Mouse (Mus musculus) embryo, embryonic 10 days (tissue): ENCODE results near the gene Ccdc60.
"Not testable (repeated sequence)": the region's sequence is repeated elsewhere in the genome, so short reads cannot be mapped to it uniquely, and the experiment has no call there.

ENCODE experiments used
- DNase-seq: peaks from one replicate; pipeline ENCODE4 v3.0.0-alpha.2; 2015; ENCODE audit warnings: low spot score

Ccdc60 gene

GRCm38 (mm10) chr5:116192693-116193092 lies 96.1 kb downstream of the Ccdc60 start:
- no peak for DNase-seq

DNA sequence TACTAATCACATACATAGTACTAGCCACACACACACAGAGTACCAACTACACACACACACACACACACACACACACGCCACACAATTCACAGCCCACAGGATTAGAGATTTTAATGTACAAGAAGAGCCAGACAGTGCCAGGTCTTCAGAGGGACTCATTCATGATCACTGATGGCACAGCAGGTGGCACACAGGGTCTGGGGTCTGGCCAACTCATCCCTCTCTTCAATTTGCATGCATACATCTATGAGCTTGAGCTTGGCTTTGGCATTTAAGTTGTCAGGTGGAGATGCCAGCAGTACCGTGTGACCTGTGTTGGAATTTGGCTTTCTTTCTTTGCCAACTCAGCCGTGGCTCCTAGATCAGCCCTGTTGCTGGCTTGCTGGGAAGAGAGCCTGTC lies 97.2 kb downstream of the Ccdc60 start:
- DNase-seq = no peak

DNA sequence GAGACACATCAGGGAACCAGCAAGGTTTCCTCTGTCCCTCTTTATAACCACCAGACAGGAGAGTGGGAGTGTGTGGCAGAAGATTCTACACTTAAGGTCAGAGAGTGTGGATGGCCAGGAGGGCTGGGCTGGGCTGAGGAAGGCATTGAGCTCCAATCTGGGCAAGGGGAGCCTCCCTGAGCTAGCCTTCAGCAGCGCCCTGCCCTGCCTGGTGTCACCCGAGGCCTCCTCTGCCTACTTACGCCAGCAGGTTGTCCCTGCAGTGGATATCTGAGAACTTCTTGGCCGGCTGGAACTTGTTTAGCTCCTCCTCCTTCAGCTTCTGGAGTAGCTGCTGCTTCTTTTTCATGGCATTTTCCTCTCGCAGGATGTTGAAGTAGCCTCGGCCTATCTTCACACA lies 99.0 kb downstream of the Ccdc60 start:
- DNase-seq = peak; percentile 21

DNA sequence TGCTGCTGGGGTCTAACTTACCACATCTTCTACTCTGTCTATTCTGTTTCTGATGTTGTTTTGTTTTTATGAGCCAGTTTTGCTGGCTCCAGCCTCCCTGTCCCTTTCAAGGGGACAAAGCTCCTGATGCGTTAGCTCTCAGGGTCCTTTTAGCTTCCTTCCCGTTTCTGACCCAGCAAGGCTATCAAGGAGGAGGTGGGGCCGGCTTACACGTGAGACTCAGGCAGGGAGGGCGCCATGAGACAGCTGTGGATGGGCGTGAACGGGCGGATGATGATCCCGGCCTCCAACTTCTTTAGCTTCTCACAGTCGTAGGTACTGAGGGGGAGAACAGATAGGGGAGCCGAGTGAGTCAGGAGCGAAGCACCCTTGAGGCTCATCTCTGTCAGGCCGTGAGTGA lies 108.2 kb downstream of the Ccdc60 start:
- peak; percentile 37 for DNase-seq

GRCm38 (mm10) chr5:116171721-116172120 lies 117.1 kb downstream of the Ccdc60 start:
- no peak for DNase-seq

- DNase-seq = no peak
Measured at GRCm38 (mm10) chr5:116166965-116167364, 121.8 kb downstream of the Ccdc60 start.

DNA sequence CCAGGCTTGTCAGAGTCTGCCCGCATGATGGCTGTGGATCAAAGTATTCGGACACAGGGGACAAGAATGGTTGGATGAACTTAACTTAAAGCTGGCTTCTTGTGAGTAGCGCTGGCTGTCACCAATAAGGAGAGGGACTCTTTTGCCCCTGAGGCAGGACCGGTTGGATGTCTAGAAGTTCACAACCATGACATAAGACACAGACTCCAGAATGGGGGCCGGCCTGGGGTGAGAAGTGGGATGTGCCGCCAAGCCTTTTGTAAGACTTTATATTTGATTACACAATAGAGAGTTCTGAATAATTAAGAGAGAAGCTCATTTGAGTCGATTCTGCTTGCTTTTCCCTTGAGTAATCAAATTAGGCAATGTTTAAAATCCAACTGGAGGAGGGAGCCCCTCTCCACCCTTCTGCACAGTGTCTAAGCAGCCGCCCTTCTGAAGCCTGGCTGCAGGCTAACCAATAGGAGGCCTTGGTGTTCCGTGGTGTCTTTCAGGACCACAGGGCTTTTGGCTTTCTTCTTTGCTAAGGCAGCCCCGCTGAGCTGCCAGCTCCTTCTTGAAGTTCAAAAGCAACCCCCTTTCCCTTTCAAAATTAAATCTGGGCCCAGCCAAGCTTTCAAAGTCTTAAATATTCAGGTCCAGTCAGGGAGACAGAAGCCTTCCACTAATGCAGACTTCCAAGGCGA lies 123.4 kb downstream of the Ccdc60 start:
- no peak for DNase-seq

DNA sequence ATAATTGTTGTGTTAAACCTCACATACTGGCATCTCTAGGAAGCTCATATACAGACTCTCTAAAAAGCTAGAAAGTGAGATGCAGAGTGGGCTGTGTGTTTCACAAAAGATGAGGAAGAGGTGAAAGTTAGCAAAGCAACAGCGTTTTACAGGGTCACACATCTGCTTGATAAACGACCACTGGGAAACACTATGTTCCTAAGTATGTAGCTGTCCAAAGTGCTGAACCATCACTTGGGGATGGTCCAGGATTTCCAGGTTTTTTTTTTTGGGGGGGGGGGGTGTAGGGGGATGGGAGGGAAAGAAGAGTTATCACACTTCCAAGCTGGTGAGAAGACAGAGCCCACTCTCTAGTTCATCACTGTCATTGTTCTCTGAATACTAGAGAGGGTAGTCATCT lies 134.0 kb downstream of the Ccdc60 start:
- peak; percentile 54 for DNase-seq

DNA sequence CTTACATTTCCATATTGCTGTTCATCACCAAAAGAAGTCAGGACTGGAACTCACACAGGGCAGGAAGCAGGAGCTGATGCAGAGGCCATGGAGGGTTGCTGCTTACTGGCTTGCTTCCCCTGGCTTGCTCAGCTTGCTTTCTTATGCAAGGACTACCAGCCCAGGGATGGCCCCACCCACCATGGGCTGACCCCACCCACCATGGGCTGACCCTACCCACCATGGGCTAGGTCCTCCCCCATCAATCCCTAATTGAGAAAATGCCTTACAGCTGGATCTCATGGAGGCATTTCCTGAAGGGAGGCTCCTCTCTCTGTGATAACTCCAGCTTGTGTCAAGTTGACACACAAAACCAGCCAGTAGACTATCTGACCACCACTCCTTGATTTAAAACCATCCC lies 142.3 kb downstream of the Ccdc60 start:
- DNase-seq = not testable (repeated sequence)

DNA sequence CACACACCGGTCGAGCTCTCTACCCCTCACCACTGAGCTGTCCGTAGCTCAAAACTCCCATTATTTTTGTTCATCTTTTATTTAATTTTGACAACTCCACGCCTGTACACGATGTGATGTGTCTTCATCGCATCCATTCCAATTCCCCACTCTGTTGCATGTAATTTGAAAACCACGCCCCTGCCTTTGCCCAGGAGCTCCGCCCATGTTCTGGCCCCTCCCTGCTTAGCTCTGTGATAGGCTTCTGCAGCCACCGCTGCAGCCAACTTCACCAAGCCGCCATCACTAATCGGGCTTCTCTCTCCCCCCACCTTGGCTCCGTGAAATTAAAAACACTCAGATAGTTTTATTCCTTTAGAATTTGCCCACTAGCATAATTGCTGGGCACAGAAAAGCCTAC lies 144.1 kb downstream of the Ccdc60 start:
- no peak for DNase-seq

GRCm38 (mm10) chr5:116140682-116141081 lies 148.1 kb downstream of the Ccdc60 start:
- DNase-seq = no peak

- DNase-seq = peak; percentile 95
Measured at GRCm38 (mm10) chr5:116123344-116123743, 165.4 kb downstream of the Ccdc60 start.

DNA sequence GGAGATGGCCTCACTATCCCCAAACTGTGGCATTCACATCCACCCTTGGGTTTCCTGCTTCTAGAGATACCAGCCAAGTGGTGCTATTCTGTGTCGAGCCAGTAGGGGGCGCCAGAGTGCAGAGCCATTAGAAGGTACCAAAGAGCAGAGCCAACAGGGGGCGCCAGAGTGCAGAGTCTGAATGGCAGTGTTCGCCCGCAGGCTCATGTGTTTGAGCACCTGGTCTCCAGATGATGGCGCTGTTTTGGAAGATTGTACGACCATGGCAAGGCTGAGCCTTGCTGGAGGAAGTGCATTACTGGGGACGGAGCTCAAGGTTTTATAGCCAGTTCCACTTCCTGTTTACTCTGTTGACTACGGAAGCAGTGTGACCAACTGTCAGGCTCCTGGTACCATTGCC lies 172.2 kb downstream of the Ccdc60 start:
- DNase-seq = peak; percentile 54

DNA sequence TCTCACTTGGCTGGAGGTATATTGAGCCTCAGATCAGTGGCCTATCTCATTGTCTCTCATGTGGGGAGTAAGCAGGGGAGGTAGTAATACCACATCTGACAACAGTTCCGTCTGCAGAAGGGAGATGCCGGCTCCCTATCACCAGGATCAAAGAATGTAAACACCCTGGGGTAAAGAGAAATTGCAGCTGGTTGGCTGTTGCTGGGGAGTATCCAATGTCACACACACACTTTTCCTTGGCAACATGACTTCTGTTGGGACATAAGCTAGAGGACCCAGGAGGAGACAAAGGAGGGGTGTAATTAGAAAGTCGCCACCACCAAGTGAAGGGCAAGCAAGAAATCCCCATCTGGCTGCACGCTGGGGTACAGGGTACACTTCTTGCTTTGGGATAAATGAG lies 172.7 kb downstream of the Ccdc60 start:
- DNase-seq = no peak

DNA sequence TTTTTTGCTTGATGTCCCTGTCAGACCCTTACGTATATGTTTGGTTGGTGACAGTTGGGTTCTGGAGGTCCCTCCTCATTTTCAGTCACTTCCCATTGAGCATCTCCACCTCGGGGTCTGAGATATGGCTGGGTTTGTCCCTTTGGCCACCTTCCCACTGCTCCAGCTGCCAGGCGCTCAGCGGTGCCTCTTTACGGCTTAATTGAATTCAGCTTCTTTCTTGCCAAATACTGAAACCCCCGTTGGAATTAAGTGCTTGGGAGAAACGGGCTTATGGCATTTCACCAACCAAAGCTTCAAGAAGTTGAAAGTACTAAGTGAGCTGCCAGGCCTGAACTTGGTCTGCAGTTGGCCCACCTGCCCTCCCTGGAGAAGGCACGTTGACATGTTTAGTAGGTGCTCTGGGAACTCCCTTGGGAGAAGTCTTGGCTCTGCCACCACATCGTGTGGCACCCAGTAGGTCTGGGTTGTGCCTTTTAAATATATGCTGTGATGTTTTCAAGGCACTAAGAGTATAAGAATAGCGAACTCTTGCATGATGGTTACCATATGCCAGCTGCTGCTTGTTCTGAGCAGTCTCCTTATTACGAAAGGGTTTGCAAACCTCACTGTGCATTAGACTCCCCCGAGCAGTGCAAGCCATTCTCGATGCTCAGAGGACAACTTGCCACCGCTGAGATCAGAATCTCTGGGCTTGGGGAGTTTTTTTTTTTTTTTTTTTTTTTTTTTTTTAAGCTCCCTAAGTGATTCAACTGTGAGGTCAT lies 173.5 kb downstream of the Ccdc60 start:
- no peak for DNase-seq

- no peak for DNase-seq
Measured at GRCm38 (mm10) chr5:116108651-116109050, 180.1 kb downstream of the Ccdc60 start.

DNA sequence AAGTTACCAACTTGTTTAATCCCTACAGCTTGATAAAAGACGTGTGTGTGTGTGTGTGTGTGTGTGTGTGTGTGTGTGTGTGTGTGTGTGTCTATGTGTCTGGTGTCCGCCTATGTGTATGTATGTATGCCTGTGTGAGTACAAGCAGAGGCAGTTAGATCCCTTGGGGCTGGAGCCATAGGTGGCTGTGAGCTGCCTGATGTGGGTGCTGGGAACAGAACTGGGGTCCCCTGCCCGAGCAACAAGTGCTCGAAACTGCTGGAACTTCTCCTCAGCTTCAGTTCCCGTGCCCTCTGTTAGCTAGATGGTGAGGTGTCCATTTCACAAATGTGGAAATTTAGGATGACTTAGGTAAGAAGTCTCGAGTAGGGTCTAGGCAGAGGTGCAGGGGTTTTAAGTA lies 204.6 kb downstream of the Ccdc60 start:
- DNase-seq = no peak

GRCm38 (mm10) chr5:116083081-116083480 lies 205.7 kb downstream of the Ccdc60 start, which contains the start of gene Tmem233:
TSS of gene Tmem233 (minus strand) at chr5:116083244.
- DNase-seq = peak; percentile 13

DNA sequence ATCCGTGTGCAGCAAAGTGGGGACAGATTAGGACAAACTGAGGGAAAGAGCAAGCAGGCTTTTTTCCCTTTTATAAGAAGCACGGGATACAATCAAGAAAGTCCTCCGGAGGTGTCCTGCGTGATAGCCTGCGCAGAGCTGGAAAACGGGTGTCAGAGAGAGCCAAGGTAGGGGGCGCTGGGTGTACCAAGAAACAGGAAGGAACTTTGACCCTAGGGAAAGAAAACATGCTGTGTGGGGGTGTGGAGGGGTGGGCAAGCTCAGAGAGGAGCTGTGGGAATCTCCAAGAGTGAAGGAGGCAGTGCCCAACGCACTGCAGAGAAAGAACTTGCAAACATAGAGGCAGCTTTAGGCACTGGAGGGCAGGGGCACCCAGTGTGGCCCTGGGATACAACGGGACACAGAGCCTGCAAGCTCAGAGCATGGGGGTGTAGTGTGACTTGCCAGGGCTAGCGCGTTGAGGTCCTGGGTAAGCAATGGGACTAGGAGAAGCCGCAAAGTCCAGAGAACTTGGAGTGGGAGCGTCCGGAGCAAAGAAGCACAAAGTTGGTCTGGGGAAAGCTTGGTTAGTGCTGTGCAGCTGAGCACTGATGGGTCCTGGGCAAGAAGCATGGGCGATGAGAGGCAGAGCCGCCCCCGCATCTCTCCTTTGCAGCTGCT lies 206.4 kb downstream of the Ccdc60 start:
- no peak for DNase-seq

GRCm38 (mm10) chr5:116081616-116082015 lies 207.2 kb downstream of the Ccdc60 start:
- no peak for DNase-seq

DNA sequence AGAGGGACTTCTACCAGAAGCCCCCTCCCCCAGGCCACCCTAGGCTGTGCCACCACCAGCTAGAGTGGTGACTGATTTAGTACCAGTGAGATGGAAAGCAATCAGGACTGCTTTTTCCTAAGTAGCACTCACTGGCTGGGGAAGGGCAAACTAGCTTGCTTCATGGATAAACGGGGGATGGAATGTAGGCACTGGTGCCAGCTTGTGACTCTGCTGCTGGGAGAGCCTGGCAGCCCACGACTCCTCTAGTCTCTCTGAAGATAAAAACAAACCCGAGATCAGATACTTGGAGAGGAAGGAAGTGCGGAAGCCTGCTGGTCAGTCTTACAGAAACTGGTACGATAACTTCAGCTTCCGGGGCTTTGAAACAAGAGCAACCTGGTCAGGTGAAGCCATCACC lies 208.0 kb downstream of the Ccdc60 start:
- no peak for DNase-seq
